Mouse (Mus musculus) megakaryocyte, embryonic 14.5 days (primary cell): Measurements from ENCODE around the gene Vegfa. TPM values are rescaled to one million over a fixed set of nuclear protein-coding genes. Genes with fewer than 3 reads are reported as not detected.

ENCODE experiments used
- H3K27me3 ChIP-seq: replicated peaks from 2 replicates; pipeline ENCODE3; 2012; ENCODE audit warnings: inconsistent platforms
- H3K36me3 ChIP-seq: replicated peaks from 2 replicates; pipeline ENCODE3; 2012; ENCODE audit warnings: low read length, inconsistent platforms, mixed read lengths
- H3K4me1 ChIP-seq: 2 replicates; pipeline ENCODE4 v1.6.1; 2012; ENCODE audit warnings: inconsistent platforms
- H3K4me3 ChIP-seq: replicated peaks from 2 replicates; pipeline ENCODE3; 2012; ENCODE audit warnings: moderate library complexity, mild to moderate bottlenecking, inconsistent platforms
- H3K9me3 ChIP-seq: 2 replicates; pipeline ENCODE4 v1.6.1; 2012; ENCODE audit warnings: inconsistent platforms
- FLI1 ChIP-seq: IDR thresholded peaks from 2 replicates; pipeline ENCODE4 v1.6.1; 2012; ENCODE audit warnings: low read length, inconsistent platforms, mixed read lengths
- GATA1 ChIP-seq: IDR thresholded peaks from 3 replicates; pipeline ENCODE4 v1.6.1; 2012; ENCODE audit warnings: mixed read lengths, low read length, inconsistent platforms, borderline replicate concordance
- polyA plus RNA-seq: library from polyadenylated mRNA; stranded (reverse); fragments of >175 nt; gene quantifications from 2 replicates; pipeline ENCODE4 v1.2.3, GENCODE M21; 2012; ENCODE audit warnings: low replicate concordance; ENCODE audit not compliant: insufficient read depth

Gene Vegfa
- polyA plus RNA-seq, 1 experiment: 103 TPM

GRCm38 (mm10) chr17:46074398-46075115 is 42.4 kb upstream of the Vegfa start:
- Histone ChIP-seq H3K4me1 (peaks cover 65% of the 10 kb centered on the region), H3K27me3 (no peaks in the 10 kb centered on the region), H3K36me3 (no peaks in the 10 kb centered on the region), H3K4me3 (peak overlapping the region; percentile 90), H3K9me3 (peaks cover 4% of the 10 kb centered on the region)
- no peak for TF ChIP-seq GATA1
- no peak for TF ChIP-seq FLI1

GRCm38 (mm10) chr17:46073730-46074301 is 41.6 kb upstream of the Vegfa start:
- TF ChIP-seq GATA1: no peak
- TF ChIP-seq FLI1: no peak
- Histone ChIP-seq H3K9me3 (peaks cover 1% of the 10 kb centered on the region), H3K27me3 (no peaks in the 10 kb centered on the region), H3K4me1 (peaks cover 70% of the 10 kb centered on the region), H3K36me3 (no peaks in the 10 kb centered on the region), H3K4me3 (peak overlapping the region; percentile 90)

GRCm38 (mm10) chr17:46071531-46071930 is 39.4 kb upstream of the Vegfa start:
- TF ChIP-seq FLI1: no peak
- TF ChIP-seq GATA1: no peak
- Histone ChIP-seq H3K27me3 (no peaks in the 10 kb centered on the region), H3K9me3 (no peaks in the 10 kb centered on the region), H3K36me3 (no peaks in the 10 kb centered on the region), H3K4me3 (no peak overlapping the region), H3K4me1 (peaks cover 72% of the 10 kb centered on the region)

GRCm38 (mm10) chr17:46070046-46070445 is 37.9 kb upstream of the Vegfa start:
- Histone ChIP-seq H3K9me3 (no peaks in the 10 kb centered on the region), H3K4me3 (peak overlapping the region; percentile 54), H3K4me1 (peaks cover 72% of the 10 kb centered on the region), H3K27me3 (no peaks in the 10 kb centered on the region), H3K36me3 (no peaks in the 10 kb centered on the region)
- TF ChIP-seq GATA1: no peak
- TF ChIP-seq FLI1: no peak

GRCm38 (mm10) chr17:46063974-46064312 is 31.8 kb upstream of the Vegfa start:
- Histone ChIP-seq H3K4me3 (peak overlapping the region; percentile 51), H3K9me3 (no peaks in the 10 kb centered on the region), H3K4me1 (peaks cover 73% of the 10 kb centered on the region), H3K36me3 (no peaks in the 10 kb centered on the region), H3K27me3 (no peaks in the 10 kb centered on the region)
- no peak for TF ChIP-seq FLI1
- TF ChIP-seq GATA1: no peak

GRCm38 (mm10) chr17:46063283-46063973 is 31.3 kb upstream of the Vegfa start:
- Histone ChIP-seq H3K4me1 (peaks cover 78% of the 10 kb centered on the region), H3K4me3 (peak overlapping the region; percentile 73), H3K36me3 (no peaks in the 10 kb centered on the region), H3K9me3 (no peaks in the 10 kb centered on the region), H3K27me3 (no peaks in the 10 kb centered on the region)
- peak; percentile 65; the same call in 1 of the 2 replicates for TF ChIP-seq FLI1
- TF ChIP-seq GATA1: 0 out of 3 replicates have a peak, but pooled peaks have one; percentile 51

- no peaks in the 10 kb centered on the region for H3K27me3 ChIP-seq
- TF ChIP-seq FLI1 (no peak), GATA1 (no peak)
- H3K9me3 ChIP-seq: no peaks in the 10 kb centered on the region
- no peaks in the 10 kb centered on the region for H3K36me3 ChIP-seq
- H3K4me3 ChIP-seq: no peak overlapping the region
- peaks cover 94% of the 10 kb centered on the region for H3K4me1 ChIP-seq
Observed at GRCm38 (mm10) chr17:46060253-46060652, 28.1 kb upstream of the Vegfa start.

- Histone ChIP-seq H3K27me3 (no peaks in the 10 kb centered on the region), H3K36me3 (no peaks in the 10 kb centered on the region), H3K9me3 (no peaks in the 10 kb centered on the region), H3K4me3 (no peak overlapping the region), H3K4me1 (peaks cover 84% of the 10 kb centered on the region)
- TF ChIP-seq GATA1: no peak
- TF ChIP-seq FLI1: no peak
Observed at GRCm38 (mm10) chr17:46059226-46059825, 27.2 kb upstream of the Vegfa start.

- Histone ChIP-seq H3K4me3 (no peak overlapping the region), H3K36me3 (no peaks in the 10 kb centered on the region), H3K9me3 (no peaks in the 10 kb centered on the region), H3K4me1 (peaks cover 80% of the 10 kb centered on the region), H3K27me3 (no peaks in the 10 kb centered on the region)
- TF ChIP-seq FLI1: no peak
- TF ChIP-seq GATA1: no peak
Observed at GRCm38 (mm10) chr17:46056288-46056687, 24.1 kb upstream of the Vegfa start.
